Mouse (Mus musculus) spleen, postnatal 10 days (tissue): ENCODE data around the gene Gmeb1.
A peak's percentile ranks its signal among the peaks of the same experiment; 100 is the strongest.

Source experiments
- DNase-seq, 2 experiments: peaks; one replicate each; pipeline ENCODE4 v3.0.0; 2021 to 2022; ENCODE audit warnings: low spot score in 2 of 2

The Gmeb1 gene

GRCm38 (mm10) chr4:132274156-132274862 is 12.9 kb upstream of the Gmeb1 start, which contains the start of gene Taf12:
TSS of gene Taf12 (plus strand) at chr4:132274375.
- peak; percentile 85 to 94 for DNase-seq

DNA sequence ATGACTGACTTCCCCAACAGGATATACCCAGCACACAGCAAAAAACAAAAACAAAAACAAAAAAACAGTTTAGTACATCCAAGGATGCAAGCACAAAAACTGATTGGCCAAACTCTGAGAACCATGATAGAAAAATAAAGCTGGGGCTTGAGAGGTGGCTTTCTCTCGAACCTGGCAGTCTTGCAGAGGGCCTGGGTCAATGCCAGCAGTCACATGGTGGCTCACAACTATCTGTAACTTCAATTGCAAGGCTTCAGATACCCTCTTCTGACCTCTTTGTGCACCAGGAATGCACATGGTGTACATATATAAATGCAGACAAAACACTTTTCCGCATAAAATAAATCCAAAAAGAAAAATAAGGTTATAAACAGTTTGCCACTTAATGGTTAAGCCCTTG is 11.8 kb upstream of the Gmeb1 start:
- peak in 1 of 2 experiments; percentile 37 for DNase-seq

GRCm38 (mm10) chr4:132269740-132270560 is 8.5 kb upstream of the Gmeb1 start:
- peak; percentile 78 to 88 for DNase-seq

DNA sequence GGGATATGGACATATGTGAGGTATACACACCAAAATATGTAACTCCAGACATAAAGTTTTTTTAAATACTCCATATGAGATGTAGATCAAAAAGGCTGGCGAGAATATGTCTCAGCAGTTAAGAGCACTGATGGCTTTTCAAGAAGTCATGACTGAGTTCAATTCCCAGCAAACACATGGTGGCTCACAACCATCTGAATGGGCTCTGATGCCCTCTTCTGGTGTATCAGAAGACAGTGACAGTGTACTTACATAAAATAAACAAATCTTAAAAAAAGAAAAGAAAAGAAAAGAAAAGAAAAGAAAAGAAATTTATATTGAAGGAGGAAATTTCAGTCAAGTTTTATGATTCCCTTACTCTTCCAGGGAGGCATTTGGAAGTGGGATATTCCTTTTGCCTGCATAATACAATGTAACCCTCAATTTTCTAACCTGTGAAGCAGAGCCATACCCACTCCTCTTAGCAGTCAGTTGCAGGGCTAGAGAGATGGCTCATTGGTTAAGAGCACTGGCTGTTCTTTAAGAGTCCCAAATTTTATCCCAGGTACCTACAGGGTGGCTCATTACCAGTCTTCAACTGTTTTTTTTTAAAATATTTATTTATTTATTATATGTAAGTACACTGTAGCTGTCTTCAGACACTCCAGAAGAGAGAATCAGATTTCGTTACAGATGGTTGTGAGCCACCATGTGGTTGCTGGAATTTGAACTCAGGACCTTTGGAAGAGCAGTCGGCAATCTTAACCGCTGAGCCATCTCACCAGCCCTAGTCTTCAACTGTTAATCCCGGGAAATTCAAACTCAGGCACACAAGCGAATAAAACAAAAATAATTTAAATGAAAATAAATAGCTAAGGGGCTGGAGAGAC is 7.7 kb upstream of the Gmeb1 start:
- no peak for DNase-seq

- DNase-seq = no peak
These were observed 5.5 kb upstream of the Gmeb1 start for GRCm38 (mm10) chr4:132266835-132267349.

DNA sequence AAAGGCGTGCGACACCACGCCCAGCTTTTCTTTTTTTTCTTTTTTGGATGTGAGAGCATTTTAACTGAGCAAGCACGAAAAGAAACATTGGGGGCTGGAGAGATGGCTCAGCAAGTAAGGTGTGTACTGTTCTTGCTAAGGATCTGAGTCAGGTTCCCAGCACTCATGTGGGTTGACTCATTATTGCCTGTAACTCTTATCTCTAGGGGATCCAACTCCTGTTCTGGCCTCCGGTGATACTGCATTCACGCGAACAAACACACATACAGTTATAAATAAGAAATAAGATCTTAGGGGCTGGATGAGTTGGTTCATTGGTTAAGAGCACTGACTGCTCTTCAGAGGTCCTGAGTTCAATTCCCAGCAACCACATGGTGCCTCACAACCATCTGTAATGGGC is 1.9 kb upstream of the Gmeb1 start:
- no peak for DNase-seq

DNA sequence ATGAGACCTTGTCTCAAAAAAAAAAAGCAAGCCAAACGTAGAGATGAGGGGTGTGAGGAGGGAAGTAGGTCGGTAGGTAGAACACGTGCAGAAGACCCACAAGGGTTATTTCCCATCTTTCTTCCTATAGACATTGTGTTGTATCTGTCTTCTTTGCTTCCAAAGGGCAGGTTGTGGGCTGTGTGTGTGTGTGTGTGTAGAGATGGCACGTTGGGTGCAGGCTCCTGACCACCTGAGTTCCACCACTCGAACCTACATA is 885 bp upstream of the Gmeb1 start:
- no peak for DNase-seq

DNA sequence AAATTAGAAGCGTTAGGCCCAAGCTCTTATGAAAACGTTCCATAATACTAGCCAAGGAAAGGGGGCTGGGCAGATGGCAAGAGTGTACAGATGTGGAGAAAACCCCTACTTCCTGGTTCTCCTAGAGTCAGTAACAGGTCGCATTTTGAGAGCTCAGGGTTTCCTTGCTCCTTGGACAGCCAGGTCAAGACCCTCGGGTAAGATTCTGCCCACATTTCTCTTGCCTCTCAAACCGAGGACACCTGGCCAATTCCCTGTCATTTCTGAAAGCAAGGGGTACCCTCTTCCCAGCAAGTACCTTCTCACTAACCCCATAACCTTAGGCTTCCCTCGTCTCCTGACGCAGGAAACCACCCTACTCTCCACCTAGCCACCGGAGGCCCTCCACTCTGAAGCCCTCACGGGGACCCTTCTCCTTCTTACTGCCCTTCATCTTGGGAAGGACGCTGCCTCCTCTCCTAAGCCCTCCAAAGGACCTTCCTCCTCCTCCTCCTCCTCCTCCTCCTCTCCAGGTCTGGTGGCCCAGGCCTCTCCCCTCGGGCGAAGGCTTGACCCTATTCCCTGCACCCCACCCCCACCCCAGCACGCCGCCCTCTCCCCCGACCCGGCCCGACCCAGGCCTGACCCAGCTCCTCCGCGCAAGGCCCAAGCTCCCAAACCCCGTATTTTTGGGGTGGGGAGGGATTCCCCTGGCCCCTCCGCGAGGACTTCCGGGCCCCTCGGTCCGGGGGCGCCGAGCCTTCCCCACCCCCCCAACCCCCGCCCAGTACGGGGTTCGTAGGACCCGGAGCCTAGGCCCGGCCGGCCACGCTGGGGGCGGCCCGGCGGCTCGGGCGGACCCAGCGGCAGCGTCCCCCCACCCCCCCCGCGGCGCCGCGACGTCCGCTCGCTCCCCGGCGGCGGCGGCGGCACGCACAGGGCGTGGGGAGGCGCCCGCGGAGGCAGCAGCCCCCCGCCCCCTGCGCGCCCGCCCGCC is 710 bp downstream of the Gmeb1 start:
- peak; percentile 59 to 65 for DNase-seq

DNA sequence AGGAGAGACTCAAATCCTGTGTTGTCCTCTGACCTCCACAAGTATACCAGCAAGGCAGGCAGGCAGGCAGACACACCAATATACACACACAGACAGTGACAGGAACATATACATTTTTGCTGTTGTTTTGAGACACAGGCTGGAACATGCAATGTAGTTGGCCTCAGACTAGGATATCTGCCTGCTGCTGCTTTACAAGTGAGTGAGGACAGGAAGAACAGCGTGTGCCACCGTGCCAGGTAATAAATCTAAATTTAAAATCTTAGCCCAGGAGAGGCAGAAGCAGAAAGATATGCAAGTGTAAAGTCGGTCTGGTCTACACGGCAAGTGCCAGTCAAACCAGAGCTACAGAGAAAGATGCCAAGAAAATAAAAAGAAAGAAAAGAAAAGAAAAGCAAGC is 2.2 kb downstream of the Gmeb1 start:
- no peak for DNase-seq

DNA sequence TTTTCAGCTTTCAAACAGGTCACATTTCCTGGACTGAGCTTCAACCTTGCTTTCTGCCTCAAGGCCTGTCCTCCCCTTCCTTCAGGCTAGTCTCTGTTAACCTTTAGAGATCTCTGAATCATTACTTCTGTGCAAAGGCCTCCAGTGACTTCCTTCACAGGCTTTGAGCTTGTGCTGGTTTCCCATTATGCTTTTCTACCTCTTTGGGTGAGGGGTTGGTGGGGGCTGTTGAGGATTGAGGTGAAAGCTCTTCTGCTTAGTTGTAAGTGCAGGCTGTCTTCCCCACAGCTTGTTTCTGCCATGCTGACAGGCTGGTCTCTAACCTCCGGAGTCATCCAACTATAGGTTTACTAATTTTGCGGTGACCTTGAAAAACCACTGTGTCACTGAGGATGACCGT is 5.0 kb downstream of the Gmeb1 start:
- no peak for DNase-seq

DNA sequence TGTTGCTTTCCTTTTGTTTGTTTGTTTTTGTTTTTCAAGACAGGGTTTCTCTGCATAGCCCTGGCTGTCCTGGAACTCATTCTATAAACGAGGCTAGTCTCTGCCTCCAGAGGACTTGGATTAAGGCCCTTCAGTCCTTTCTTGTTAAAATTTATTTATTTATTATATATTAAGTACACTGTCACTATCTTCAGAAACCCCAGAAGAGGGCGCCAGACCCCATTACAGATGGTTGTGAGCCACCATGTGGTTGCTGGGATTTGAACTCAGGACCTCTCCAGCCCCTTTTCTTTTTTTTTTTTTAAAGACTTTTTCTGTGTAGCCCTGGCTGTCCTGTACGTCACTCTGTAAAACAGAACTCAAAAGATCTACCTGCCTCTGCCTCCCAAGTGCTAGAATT is 6.4 kb downstream of the Gmeb1 start:
- DNase-seq = peak in 1 of 2 experiments; percentile 50

GRCm38 (mm10) chr4:132253622-132254021 is 7.8 kb downstream of the Gmeb1 start:
- DNase-seq = no peak

GRCm38 (mm10) chr4:132253128-132253527 is 8.3 kb downstream of the Gmeb1 start:
- DNase-seq = no peak

DNA sequence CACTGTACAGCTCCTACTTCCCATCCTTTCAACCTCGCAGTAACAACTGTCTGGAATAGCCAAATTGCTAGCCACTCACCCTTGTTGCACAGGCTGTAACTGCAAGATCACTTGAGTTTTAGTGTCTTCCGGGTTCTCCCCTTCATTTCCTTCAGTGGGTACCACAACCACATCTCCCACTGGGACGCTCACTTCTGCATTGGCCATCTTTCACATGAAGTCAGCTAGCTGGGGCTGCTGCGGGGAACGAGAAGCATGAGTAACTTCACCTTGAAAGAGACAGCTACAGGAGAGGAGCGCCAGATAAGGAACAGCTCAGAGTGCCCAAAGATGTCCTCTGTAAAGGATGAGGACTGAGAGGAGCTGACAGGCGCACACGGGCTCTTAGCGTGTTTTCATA is 9.8 kb downstream of the Gmeb1 start:
- peak in 1 of 2 experiments; percentile 56 for DNase-seq

GRCm38 (mm10) chr4:132247451-132247997 is 13.9 kb downstream of the Gmeb1 start:
- DNase-seq = no peak

DNA sequence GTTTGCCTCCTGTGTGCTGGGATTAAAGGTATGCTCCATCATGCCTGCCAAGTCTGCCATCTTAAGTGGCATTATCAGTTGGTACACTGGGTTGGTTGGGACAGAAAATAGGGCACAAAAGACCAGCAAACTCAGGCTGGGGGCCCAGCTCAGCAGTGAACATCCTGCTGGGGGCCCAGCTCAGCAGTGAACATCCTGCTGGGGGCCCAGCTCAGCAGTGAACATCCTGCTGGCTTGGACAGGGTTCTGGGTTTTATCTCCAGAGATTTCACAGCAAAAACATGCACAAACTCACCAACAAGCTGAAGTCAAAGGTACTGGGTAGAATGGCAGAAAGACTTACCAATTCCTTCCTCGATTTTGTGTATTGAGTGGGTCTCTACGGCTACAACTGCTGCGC is 15.8 kb downstream of the Gmeb1 start:
- DNase-seq = no peak

- peak in 1 of 2 experiments; percentile 73 for DNase-seq
These were observed 20.2 kb downstream of the Gmeb1 start for GRCm38 (mm10) chr4:132241208-132241607.

- no peak for DNase-seq
These were observed 21.0 kb downstream of the Gmeb1 start for GRCm38 (mm10) chr4:132240367-132240766.

GRCm38 (mm10) chr4:132238356-132238755 is 23.0 kb downstream of the Gmeb1 start:
- DNase-seq = no peak

DNA sequence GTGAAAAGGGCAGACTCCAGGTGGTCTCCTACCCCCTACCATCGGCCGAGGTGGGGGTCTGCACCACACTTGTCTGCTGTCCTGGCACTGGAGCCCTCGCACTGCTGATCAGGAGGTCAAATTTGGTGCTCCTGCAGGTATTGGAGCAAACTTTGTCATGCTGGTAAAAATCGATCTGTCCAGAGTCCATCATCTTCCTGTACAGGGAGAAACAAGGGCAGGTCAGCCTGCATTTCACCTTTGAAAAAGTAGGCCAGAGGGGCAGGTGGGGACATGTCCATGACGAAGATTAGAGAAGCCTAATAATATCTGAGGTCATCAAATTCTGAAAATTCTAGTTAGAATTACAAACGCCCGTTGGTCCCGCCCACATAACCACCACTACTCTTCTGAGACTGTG is 26.7 kb downstream of the Gmeb1 start:
- no peak for DNase-seq

- DNase-seq = no peak
These were observed 31.0 kb downstream of the Gmeb1 start for GRCm38 (mm10) chr4:132230422-132230821.
